Mouse (Mus musculus): Measurements from ENCODE around the gene Gm2174.

Gm2174 gene

GRCm38 (mm10) chrX:56447524-56448015, at the start of gene Gm2174:
Gene Gm2174 (plus strand): TSS chrX:56447965.
- in situ Hi-C loops (cut with MboI, MseI), result no loop called here

DNA sequence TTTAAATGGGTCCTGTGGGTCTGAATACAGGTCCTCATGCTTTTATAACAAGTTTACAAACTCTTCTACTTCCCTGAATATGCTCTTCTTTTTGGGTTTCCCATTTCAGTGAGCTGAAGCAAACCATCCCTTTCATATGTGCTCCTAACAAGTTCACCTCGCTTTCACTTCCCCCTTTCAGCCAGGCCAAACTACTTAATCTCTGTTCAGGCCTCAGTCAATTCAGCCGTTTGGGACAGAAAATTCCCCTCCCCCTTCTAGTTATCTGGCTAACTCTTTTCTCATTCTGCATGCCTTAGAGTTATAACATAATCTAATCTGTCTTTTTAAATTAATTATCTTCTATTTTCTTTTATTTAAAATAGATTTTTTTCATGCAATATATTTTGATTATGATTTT, 43.1 kb upstream of the Gm2174 start:
- in situ Hi-C loops (cut with MboI, MseI), result no loop called here

GRCm38 (mm10) chrX:56405482-56405881, 42.3 kb upstream of the Gm2174 start:
- in situ Hi-C loops (cut with MboI, MseI), result no loop called here

- in situ Hi-C loops (cut with MboI, MseI), result no loop called here
Measured at GRCm38 (mm10) chrX:56406128-56406527, 41.6 kb upstream of the Gm2174 start.

GRCm38 (mm10) chrX:56416277-56416676, 31.5 kb upstream of the Gm2174 start:
- in situ Hi-C loops (cut with MboI, MseI), result no loop called here

DNA sequence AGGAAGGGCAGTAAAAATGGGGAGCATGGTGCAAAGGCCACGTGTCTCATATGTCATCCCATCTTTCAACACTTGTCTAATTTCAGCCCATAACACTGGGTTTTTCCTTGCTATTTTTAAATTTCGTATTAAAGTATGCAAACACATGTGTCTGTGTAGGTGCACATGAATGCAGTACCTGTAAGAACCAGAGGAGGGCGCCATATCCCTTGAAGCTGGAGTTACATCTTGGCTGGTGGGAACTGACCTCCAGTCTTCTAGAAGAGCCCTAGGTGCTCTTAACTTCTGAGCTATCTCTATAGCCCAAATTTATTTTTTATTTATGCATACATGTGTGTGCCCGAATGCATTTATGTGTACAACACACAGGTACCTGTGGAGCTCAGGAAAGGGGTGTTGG, 30.2 kb upstream of the Gm2174 start:
- in situ Hi-C loops (cut with MboI, MseI), result no loop called here

DNA sequence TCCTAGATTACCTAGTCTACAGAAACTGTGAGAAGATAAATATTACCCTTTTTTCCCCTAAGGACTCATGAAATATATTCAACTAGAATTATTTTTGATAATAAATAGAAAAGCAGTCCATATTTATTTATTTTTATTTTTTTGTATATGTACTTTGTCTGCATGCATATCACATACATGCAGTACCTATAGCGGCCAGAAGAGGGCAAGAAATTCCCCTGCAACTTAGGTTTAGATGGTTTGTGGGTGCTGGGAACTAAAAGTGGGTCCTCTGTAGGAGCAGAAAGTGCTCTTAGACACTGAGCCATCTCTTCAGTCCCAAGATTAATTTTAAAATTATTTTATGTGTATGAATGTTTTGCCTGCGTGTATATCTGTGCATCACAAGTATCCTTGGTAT, 17.2 kb upstream of the Gm2174 start:
- in situ Hi-C loops (cut with MboI, MseI), result no loop called here

GRCm38 (mm10) chrX:56435758-56436283, 11.9 kb upstream of the Gm2174 start:
- in situ Hi-C loops (cut with MboI, MseI), result loop anchor here in 1 of 2 experiments (5.0 kb wide), 1 partner anchor 46 kb away; no protein-coding TSS in a partner anchor

GRCm38 (mm10) chrX:56446487-56447428, 1.0 kb upstream of the Gm2174 start:
- in situ Hi-C loops (cut with MboI, MseI), result no loop called here

GRCm38 (mm10) chrX:56454671-56455371, 7.1 kb downstream of the Gm2174 start, which contains the start of gene Ints6l:
Gene Ints6l (plus strand): TSS chrX:56454857.
- in situ Hi-C loops (cut with MboI, MseI), result no loop called here

DNA sequence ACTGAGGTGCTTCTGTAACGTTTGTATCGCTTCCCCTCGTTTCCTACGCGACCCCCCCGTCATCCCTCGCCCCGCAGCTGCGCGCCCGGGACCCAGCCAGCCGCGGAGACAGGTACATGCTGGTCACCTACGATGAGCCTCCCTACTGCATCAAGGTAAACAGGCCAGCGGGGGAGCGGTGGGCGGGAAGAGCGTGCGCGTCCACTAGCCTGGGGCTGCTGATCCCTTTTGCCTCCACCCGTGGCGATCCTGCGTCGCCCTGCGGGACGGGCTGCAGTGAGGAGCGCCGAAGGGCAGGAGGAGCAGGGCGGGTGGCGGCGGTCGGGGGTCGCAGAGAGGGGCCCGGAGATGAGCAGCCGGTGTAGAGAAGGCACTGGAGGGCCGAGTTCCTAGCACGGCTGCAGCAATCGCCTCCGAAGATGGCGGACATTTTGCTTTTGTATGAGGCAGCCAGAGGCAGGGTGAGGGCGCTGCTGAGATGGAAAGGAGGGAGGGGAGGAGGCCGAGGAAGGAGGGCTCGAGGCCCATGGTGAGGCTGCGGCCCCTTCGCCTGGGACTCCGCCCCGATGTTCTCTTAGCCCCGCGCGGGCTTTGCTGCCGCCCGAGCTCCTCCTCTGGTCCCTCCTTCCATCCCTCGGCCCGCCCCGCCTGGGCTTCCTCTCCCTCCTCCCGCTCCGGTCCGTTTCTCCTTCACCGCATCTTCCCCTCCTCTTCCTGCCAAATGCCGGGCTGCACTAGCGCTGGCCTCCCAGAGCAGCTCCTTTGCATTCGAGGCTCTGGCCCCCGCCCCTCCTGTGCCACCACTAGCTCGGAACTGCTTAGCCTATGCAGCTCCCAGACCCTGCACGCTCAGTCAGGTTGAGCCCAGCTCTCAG, 7.8 kb downstream of the Gm2174 start:
- in situ Hi-C loops (cut with MboI, MseI), result no loop called here

GRCm38 (mm10) chrX:56456379-56456778, 8.6 kb downstream of the Gm2174 start:
- in situ Hi-C loops (cut with MboI, MseI), result no loop called here

GRCm38 (mm10) chrX:56462020-56462933, 14.5 kb downstream of the Gm2174 start:
- in situ Hi-C loops (cut with MboI, MseI), result no loop called here

DNA sequence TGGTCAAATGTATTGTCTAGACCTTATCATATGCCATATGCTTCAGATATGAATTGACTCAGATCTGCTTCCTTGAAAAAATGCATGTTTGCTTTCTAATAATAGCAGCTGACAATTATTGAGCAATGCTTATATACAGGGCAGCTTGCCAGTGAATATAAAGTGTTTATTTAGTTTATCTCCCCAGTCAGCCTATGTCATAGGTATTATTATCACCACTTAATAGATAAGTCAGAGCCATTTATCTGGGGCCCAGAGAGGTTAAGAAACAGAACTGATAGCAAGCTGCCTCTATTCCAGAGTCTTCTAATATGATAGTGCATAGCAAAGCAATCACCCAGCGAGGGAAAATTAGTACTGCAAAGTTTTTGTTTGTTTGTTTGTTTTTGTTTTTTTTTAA, 17.1 kb downstream of the Gm2174 start:
- in situ Hi-C loops (cut with MboI, MseI), result no loop called here

GRCm38 (mm10) chrX:56467688-56468087, 19.9 kb downstream of the Gm2174 start:
- in situ Hi-C loops (cut with MboI, MseI), result no loop called here

GRCm38 (mm10) chrX:56468422-56468821, 20.7 kb downstream of the Gm2174 start:
- in situ Hi-C loops (cut with MboI, MseI), result no loop called here

DNA sequence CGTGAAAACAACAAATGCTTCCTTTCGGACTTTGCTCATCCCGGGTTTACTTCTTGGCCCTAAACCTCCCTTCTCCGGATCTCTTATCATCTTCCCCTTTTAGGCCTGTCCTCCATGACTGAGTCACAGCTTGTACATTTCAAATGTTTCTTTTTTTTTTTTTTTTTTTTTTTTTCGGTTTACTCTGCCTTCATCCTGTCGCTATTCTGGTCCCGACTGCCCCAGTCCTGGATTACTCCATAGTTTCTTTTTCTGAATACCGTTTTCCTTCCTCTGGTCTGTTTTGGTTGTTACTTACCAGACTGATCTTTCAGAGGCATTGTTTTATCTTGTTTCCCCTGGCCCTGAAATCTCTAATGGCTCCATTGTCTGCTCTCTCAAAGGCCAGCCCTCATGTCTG, 26.3 kb downstream of the Gm2174 start:
- in situ Hi-C loops (cut with MboI, MseI), result no loop called here

GRCm38 (mm10) chrX:56477553-56477952, 29.8 kb downstream of the Gm2174 start:
- in situ Hi-C loops (cut with MboI, MseI), result no loop called here

GRCm38 (mm10) chrX:56481906-56482305, 34.1 kb downstream of the Gm2174 start:
- in situ Hi-C loops (cut with MboI, MseI), result loop anchor here in 1 of 2 experiments (5.0 kb wide), 1 partner anchor 45 kb away; no protein-coding TSS in a partner anchor

GRCm38 (mm10) chrX:56489758-56490157, 42.0 kb downstream of the Gm2174 start:
- in situ Hi-C loops (cut with MboI, MseI), result loop anchor here (5.0 to 10.0 kb wide), 2 partner anchors 67 to 1415 kb away; no protein-coding TSS in a partner anchor
